34 mouse cellular contexts compared by ENCODE assay signal in the genomic region with DNA sequence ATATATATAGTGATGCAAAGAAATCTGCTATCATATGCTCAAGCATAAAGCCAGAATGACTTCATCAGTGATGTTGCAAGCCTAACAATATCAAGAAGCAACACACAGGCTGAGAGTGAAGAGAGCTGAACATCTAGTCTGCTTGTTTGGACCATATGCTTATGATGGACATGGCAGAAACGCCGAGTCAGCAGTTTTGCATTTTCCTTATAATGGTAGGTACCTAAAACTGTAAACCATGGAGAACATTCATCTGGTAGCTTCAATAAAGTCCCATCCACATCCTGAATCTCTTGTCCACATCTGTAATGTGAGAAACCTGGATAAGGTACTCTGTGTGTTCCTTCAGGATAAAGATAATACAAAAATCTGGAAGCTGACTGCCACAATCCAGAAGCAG.
"Had no signal": no experiment of that assay in that cellular context is flagged by ENCODE, and none has a peak within 500 bp of the region (broad histone marks: within the 10 kb centered on the region; RNA-seq: fewer than 3 reads in every experiment).

No protein-coding gene starts in this region.

- ATAC-seq: hindbrain, embryonic 16.5 days; hindbrain, postnatal 0 days; inflammation-experienced regulatory T-cells, adult 6 months; intestine, embryonic 15.5 days; intestine, embryonic 16.5 days; intestine, postnatal 0 days had no signal

- H3K9ac ChIP-seq: heart, embryonic 12.5 days; heart, embryonic 13.5 days; heart, embryonic 15.5 days; hindbrain, embryonic 12.5 days; hindbrain, embryonic 13.5 days; hindbrain, embryonic 14.5 days; hindbrain, embryonic 15.5 days; intestine, embryonic 15.5 days; kidney, embryonic 15.5 days had no signal

- H3K4me3 ChIP-seq: heart, embryonic 12.5 days; heart, embryonic 13.5 days; heart, embryonic 15.5 days; hindbrain, embryonic 10.5 days; hindbrain, embryonic 12.5 days; hindbrain, embryonic 13.5 days; hindbrain, embryonic 15.5 days; intestine, embryonic 15.5 days; kidney, embryonic 15.5 days; layer of hippocampus, adult 2 months; left cerebral cortex, adult 2 months had no signal

- DNase-seq: heart, postnatal 10 days; heart, postnatal 14 days; heart, postnatal 36 days; heart, postnatal 4 days; kidney, adult 11 months; kidney, adult 18-20 months; kidney, adult 2 months; kidney, adult 8-10 months; kidney, adult 9 months; kidney, postnatal 10 days; kidney, postnatal 25 days; kidney, postnatal 36 days; kidney, postnatal 4 days; layer of hippocampus, adult 9-11 months; layer of hippocampus, postnatal 36 days had no signal

- H3K27me3 ChIP-seq: heart, embryonic 12.5 days; heart, embryonic 13.5 days; heart, embryonic 15.5 days; hindbrain, embryonic 12.5 days; hindbrain, embryonic 13.5 days; hindbrain, embryonic 15.5 days; intestine, embryonic 15.5 days; kidney, embryonic 15.5 days had no signal

- H3K9me3 ChIP-seq: heart, embryonic 12.5 days; heart, embryonic 13.5 days; heart, embryonic 15.5 days; hindbrain, embryonic 10.5 days; hindbrain, embryonic 12.5 days; hindbrain, embryonic 13.5 days; hindbrain, embryonic 15.5 days; intestine, embryonic 15.5 days; kidney, embryonic 15.5 days had no signal

- H3K36me3 ChIP-seq: heart, embryonic 12.5 days; heart, embryonic 13.5 days; heart, embryonic 15.5 days; hindbrain, embryonic 10.5 days; hindbrain, embryonic 12.5 days; hindbrain, embryonic 13.5 days; hindbrain, embryonic 15.5 days; intestine, embryonic 15.5 days; kidney, embryonic 15.5 days had no signal

- H3K27ac ChIP-seq: heart, embryonic 13.5 days; heart, embryonic 15.5 days; hindbrain, embryonic 10.5 days; hindbrain, embryonic 12.5 days; hindbrain, embryonic 13.5 days; hindbrain, embryonic 14.5 days; hindbrain, embryonic 15.5 days; hindbrain, postnatal 0 days; intestine, embryonic 15.5 days; kidney, embryonic 15.5 days; kidney, postnatal 0 days; layer of hippocampus, adult 2 months; left cerebral cortex, adult 2 months had no signal

- H3K4me1 ChIP-seq: heart, embryonic 13.5 days; hindbrain, embryonic 10.5 days; hindbrain, embryonic 12.5 days; hindbrain, embryonic 13.5 days; hindbrain, embryonic 15.5 days; intestine, embryonic 15.5 days; kidney, embryonic 15.5 days had no signal

- H3K4me2 ChIP-seq: heart, embryonic 11.5 days; heart, embryonic 12.5 days; heart, embryonic 13.5 days; heart, embryonic 15.5 days; hindbrain, embryonic 12.5 days; hindbrain, embryonic 13.5 days; hindbrain, embryonic 14.5 days; hindbrain, embryonic 15.5 days; intestine, embryonic 15.5 days; kidney, embryonic 15.5 days had no signal
